Mouse (Mus musculus): ENCODE data around the gene Fcrl5. TPM values are rescaled to one million over a fixed set of nuclear protein-coding genes. Genes with fewer than 3 reads are reported as not detected.

Gene Fcrl5
- total RNA-seq, 2 experiments from 2014 or later, result 0.05 TPM; not detected in 1

- ATAC-seq (replicated peaks; ENCODE audit: poor library complexity), result no peak
These were observed 92.4 kb downstream of the Fcrl5 start for GRCm38 (mm10) chr3:87528021-87528420.

- no peak for ATAC-seq (replicated peaks; ENCODE audit: poor library complexity)
These were observed 93.3 kb downstream of the Fcrl5 start for GRCm38 (mm10) chr3:87528841-87529240.

GRCm38 (mm10) chr3:87529568-87529967 is 94.0 kb downstream of the Fcrl5 start:
- peak; percentile 64 for ATAC-seq (replicated peaks; ENCODE audit: poor library complexity)

- ATAC-seq (replicated peaks; ENCODE audit: poor library complexity), result no peak
These were observed 94.7 kb downstream of the Fcrl5 start for GRCm38 (mm10) chr3:87530234-87530633.

- ATAC-seq (replicated peaks; ENCODE audit: poor library complexity), result no peak
These were observed 98.2 kb downstream of the Fcrl5 start for GRCm38 (mm10) chr3:87533667-87534378.

GRCm38 (mm10) chr3:87538034-87538433 is 102.5 kb downstream of the Fcrl5 start:
- ATAC-seq (replicated peaks; ENCODE audit: poor library complexity), result no peak

- no peak for ATAC-seq (replicated peaks; ENCODE audit: poor library complexity)
These were observed 104.6 kb downstream of the Fcrl5 start for GRCm38 (mm10) chr3:87540028-87540675.

- no peak for ATAC-seq (replicated peaks; ENCODE audit: poor library complexity)
These were observed 105.1 kb downstream of the Fcrl5 start for GRCm38 (mm10) chr3:87540714-87541113.

- ATAC-seq (replicated peaks; ENCODE audit: poor library complexity), result no peak
These were observed 107.1 kb downstream of the Fcrl5 start for GRCm38 (mm10) chr3:87542481-87543215.

GRCm38 (mm10) chr3:87545554-87545953 is 110.0 kb downstream of the Fcrl5 start:
- ATAC-seq (replicated peaks; ENCODE audit: poor library complexity), result no peak

GRCm38 (mm10) chr3:87546291-87546721 is 110.7 kb downstream of the Fcrl5 start:
- no peak for ATAC-seq (replicated peaks; ENCODE audit: poor library complexity)

GRCm38 (mm10) chr3:87549908-87550307 is 114.3 kb downstream of the Fcrl5 start:
- no peak for ATAC-seq (replicated peaks; ENCODE audit: poor library complexity)

Other genes with a start within 250 kb of the Fcrl5 start
- not detected in 2 replicates for gene Fcrls, start 172.0 kb upstream of the Fcrl5 start, total RNA-seq (2015)
- 0.67 TPM in 1 of 2 replicates, not detected in the other for gene Fcrls, start 172.0 kb upstream of the Fcrl5 start, total RNA-seq (2017)
- gene Cd5l, start 77.9 kb upstream of the Fcrl5 start, total RNA-seq (2015), result 0.20 TPM in 1 of 2 replicates, not detected in the other
- gene Cd5l, start 77.9 kb upstream of the Fcrl5 start, total RNA-seq (2017), result 0.21 and 0.88 TPM in 2 replicates
- gene Fcrl1, start 59.4 kb upstream of the Fcrl5 start, total RNA-seq (2015), result 0.49 and 1.2 TPM in 2 replicates
- gene Fcrl1, start 59.4 kb upstream of the Fcrl5 start, total RNA-seq (2017), result 0.12 and 0.74 TPM in 2 replicates
- 7.4 and 8.5 TPM in 2 replicates for gene Etv3, start 89.6 kb downstream of the Fcrl5 start, total RNA-seq (2015)
- 9.2 and 9.5 TPM in 2 replicates for gene Etv3, start 89.6 kb downstream of the Fcrl5 start, total RNA-seq (2017)
- gene Arhgef11, start 181.8 kb downstream of the Fcrl5 start, total RNA-seq (2015), result 5.4 and 8.7 TPM in 2 replicates
- 4.8 and 5.5 TPM in 2 replicates for gene Arhgef11, start 181.8 kb downstream of the Fcrl5 start, total RNA-seq (2017)